Mouse (Mus musculus) left cerebral cortex, postnatal 14 days (tissue): ENCODE results near the gene Olfr535. TPM values are rescaled to one million over a fixed set of nuclear protein-coding genes. Genes with fewer than 3 reads are reported as not detected.
"Not testable (repeated sequence)": the region's sequence is repeated elsewhere in the genome, so short reads cannot be mapped to it uniquely, and the experiment has no call there.

Source experiments
- DNase-seq, 2 experiments: peaks; one replicate each; pipeline ENCODE4 v3.0.0; 2021 to 2022; ENCODE audit warnings: low spot score in 2 of 2, mixed read lengths in 1 of 2
- intact Hi-C: fragments of 180-260 bp; cut with DNase I; formaldehyde crosslinking; loops from one replicate; pipeline ENCODE4 v1.15.1; 2025
- long read RNA-seq, 2 experiments: library from polyadenylated mRNA; stranded (forward); transcript quantifications; one replicate each; pipeline ENCODE4 v2.0.0; 2021
- total RNA-seq, 2 experiments: library from RNA; stranded (reverse); gene quantifications; 2 replicates each; pipeline ENCODE4 v1.2.3; 2021

The Olfr535 gene
- not detected for total RNA-seq
- long read RNA-seq, experiment 1 = 0 reads
- long read RNA-seq, experiment 2 = 0 reads

GRCm38 (mm10) chr7:140483916-140484315 lies at the start of gene Olfr535:
TSS of gene Olfr535 (plus strand) at chr7:140484216.
- no peak for DNase-seq
- intact Hi-C loops = no loop called here

- intact Hi-C loops = no loop called here
- no peak for DNase-seq
Measured at GRCm38 (mm10) chr7:140443141-140443540, 40.9 kb upstream of the Olfr535 start.

- intact Hi-C loops, DNase-seq: not testable (repeated sequence)
Measured at GRCm38 (mm10) chr7:140463070-140463469, 20.9 kb upstream of the Olfr535 start, which contains the start of gene Olfr533. TSS of gene Olfr533 (plus strand) at chr7:140463370.

- intact Hi-C loops = no loop called here
- no peak for DNase-seq
Measured at GRCm38 (mm10) chr7:140477886-140478285, 6.1 kb upstream of the Olfr535 start.

GRCm38 (mm10) chr7:140478733-140479132 lies 5.3 kb upstream of the Olfr535 start:
- intact Hi-C loops = no loop called here
- peak; percentile 21 to 26 for DNase-seq

- DNase-seq = no peak
- intact Hi-C loops = no loop called here
Measured at GRCm38 (mm10) chr7:140488981-140489380, 5.0 kb downstream of the Olfr535 start.

GRCm38 (mm10) chr7:140494231-140494630 lies 10.2 kb downstream of the Olfr535 start:
- intact Hi-C loops = no loop called here
- no peak for DNase-seq

GRCm38 (mm10) chr7:140494702-140495101 lies 10.7 kb downstream of the Olfr535 start:
- intact Hi-C loops = no loop called here

GRCm38 (mm10) chr7:140507346-140508021 lies 23.5 kb downstream of the Olfr535 start, which contains the start of gene Olfr536:
TSS of gene Olfr536 (minus strand) at chr7:140507396.
- intact Hi-C loops = not testable (repeated sequence)
- peak in 1 of 2 experiments; percentile 22 for DNase-seq

More at GRCm38 (mm10) chr7:140494702-140495101, 10.7 kb downstream of the Olfr535 start:
- DNase-seq = no peak

GRCm38 (mm10) chr7:140539746-140540145 lies 55.7 kb downstream of the Olfr535 start:
- intact Hi-C loops = no loop called here
- no peak for DNase-seq

Other genes starting within 250 kb of the Olfr535 start
- gene 5830411N06Rik, start 236.9 kb upstream of the Olfr535 start, total RNA-seq = not detected
- gene Olfr525, start 163.4 kb upstream of the Olfr535 start, total RNA-seq = not detected
- gene Olfr527, start 150.2 kb upstream of the Olfr535 start, total RNA-seq = not detected
- gene Olfr60, start 122.5 kb upstream of the Olfr535 start, total RNA-seq = not detected
- not detected for gene Olfr530, start 107.9 kb upstream of the Olfr535 start, total RNA-seq
- not detected for gene Olfr531, start 81.3 kb upstream of the Olfr535 start, total RNA-seq
- gene Olfr532, start 62.6 kb upstream of the Olfr535 start, total RNA-seq = not detected
- not detected for gene Olfr533, start 20.8 kb upstream of the Olfr535 start, total RNA-seq
- gene Olfr536, start 23.2 kb downstream of the Olfr535 start, total RNA-seq = not detected
- not detected for gene Olfr538, start 83.7 kb downstream of the Olfr535 start, total RNA-seq
- under 1 TPM in 1 of 2 experiments, not detected in 1; 0.04 TPM for gene Olfr46, start 117.1 kb downstream of the Olfr535 start, total RNA-seq
- gene Olfr61, start 144.8 kb downstream of the Olfr535 start, total RNA-seq = not detected
- not detected for gene Olfr53, start 162.2 kb downstream of the Olfr535 start, total RNA-seq
- under 1 TPM; 0.06 to 0.07 TPM for gene Olfr539, start 175.7 kb downstream of the Olfr535 start, total RNA-seq
- gene Olfr45, start 197.7 kb downstream of the Olfr535 start, total RNA-seq = not detected
- not detected for gene Olfr541, start 213.1 kb downstream of the Olfr535 start, total RNA-seq